Mouse (Mus musculus): ENCODE results near the gene Ngef. TPM values are rescaled to one million over a fixed set of nuclear protein-coding genes. Genes with fewer than 3 reads are reported as not detected.
"Not testable (repeated sequence)": the region's sequence is repeated elsewhere in the genome, so short reads cannot be mapped to it uniquely, and the experiment has no call there.

Ngef gene
- polyA plus RNA-seq, 1 experiment = 16.7 TPM

GRCm38 (mm10) chr1:87492285-87492684 lies 81.4 kb downstream of the Ngef start:
- WGBS = 77% methylated on average over 3 of the region's 3 CpGs
- DNase-seq (ENCODE audit: low read depth, low spot score) = no peak

- WGBS = 34% methylated on average over 6 of the region's 6 CpGs
- DNase-seq (ENCODE audit: low read depth, low spot score) = no peak
These were observed 87.3 kb downstream of the Ngef start for GRCm38 (mm10) chr1:87486386-87486785.

GRCm38 (mm10) chr1:87482546-87482945 lies 91.1 kb downstream of the Ngef start:
- DNase-seq (ENCODE audit: low read depth, low spot score) = no peak
- WGBS = 86% methylated on average over 4 of the region's 4 CpGs

- DNase-seq (ENCODE audit: low read depth, low spot score) = no peak
- WGBS = 46% methylated on average over 42 of the region's 42 CpGs
These were observed 98.4 kb downstream of the Ngef start for GRCm38 (mm10) chr1:87475076-87475895.

- DNase-seq (ENCODE audit: low read depth, low spot score) = peak; percentile 19
- 27% methylated on average over 7 of the region's 7 CpGs for WGBS
These were observed 101.1 kb downstream of the Ngef start for GRCm38 (mm10) chr1:87472576-87472975.

GRCm38 (mm10) chr1:87471914-87472313 lies 101.8 kb downstream of the Ngef start:
- WGBS = 68% methylated on average over 7 of the region's 7 CpGs
- no peak for DNase-seq (ENCODE audit: low read depth, low spot score)

- 40% methylated on average over 9 of the region's 10 CpGs for WGBS
- not testable (repeated sequence) for DNase-seq (ENCODE audit: low read depth, low spot score)
These were observed 103.7 kb downstream of the Ngef start, which contains the start of gene Snorc for GRCm38 (mm10) chr1:87469971-87470370. TSS of gene Snorc (plus strand) at chr1:87470271.

- 55% methylated on average over 6 of the region's 6 CpGs for WGBS
- DNase-seq (ENCODE audit: low read depth, low spot score) = no peak
These were observed 105.3 kb downstream of the Ngef start for GRCm38 (mm10) chr1:87468321-87468720.

- 46% methylated on average over 9 of the region's 9 CpGs for WGBS
- no peak for DNase-seq (ENCODE audit: low read depth, low spot score)
These were observed 106.2 kb downstream of the Ngef start for GRCm38 (mm10) chr1:87467469-87467868.

- 81% methylated on average over 7 of the region's 7 CpGs for WGBS
- not testable (repeated sequence) for DNase-seq (ENCODE audit: low read depth, low spot score)
These were observed 113.8 kb downstream of the Ngef start for GRCm38 (mm10) chr1:87459856-87460255.

- DNase-seq (ENCODE audit: low read depth, low spot score) = no peak
- 79% methylated on average over 4 of the region's 4 CpGs for WGBS
These were observed 115.6 kb downstream of the Ngef start for GRCm38 (mm10) chr1:87458045-87458444.

GRCm38 (mm10) chr1:87456425-87456824 lies 117.2 kb downstream of the Ngef start:
- DNase-seq (ENCODE audit: low read depth, low spot score) = no peak
- 94% methylated on average over 1 of the region's 1 CpGs for WGBS

GRCm38 (mm10) chr1:87449432-87449831 lies 124.2 kb downstream of the Ngef start:
- WGBS = 61% methylated on average over 4 of the region's 4 CpGs
- no peak for DNase-seq (ENCODE audit: low read depth, low spot score)

GRCm38 (mm10) chr1:87447183-87448104 lies 126.2 kb downstream of the Ngef start:
- peak; percentile 21 for DNase-seq (ENCODE audit: low read depth, low spot score)
- WGBS = 44% methylated on average over 5 of the region's 5 CpGs

- 69% methylated on average over 6 of the region's 6 CpGs for WGBS
These were observed 137.1 kb downstream of the Ngef start for GRCm38 (mm10) chr1:87436583-87436982.

GRCm38 (mm10) chr1:87435125-87435524 lies 138.5 kb downstream of the Ngef start:
- DNase-seq (ENCODE audit: low read depth, low spot score) = no peak
- WGBS = 80% methylated on average over 2 of the region's 2 CpGs

More at GRCm38 (mm10) chr1:87436583-87436982, 137.1 kb downstream of the Ngef start:
- DNase-seq (ENCODE audit: low read depth, low spot score) = no peak
